ENCODE assay signal across 8 mouse cellular contexts in genomic region chr3:105958974-105959580, GRCm38 (mm10). TPM values are rescaled to one million over a fixed set of nuclear protein-coding genes. Genes with fewer than 3 reads are reported as not detected.
DNase-seq lines count a peak whose midpoint lies in the region; ATAC-seq and TF ChIP-seq lines count a peak whose summit lies in the region.

Gene Wdr77, plus strand, starts transcription at chr3:105959369.

- H3K9me3 ChIP-seq in CH12.LX (replicated peaks; ENCODE audit: low read length): no peaks in the 10 kb centered on the region
- H3K9me3 ChIP-seq in forebrain, embryonic 11.5 days (ENCODE audit: control insufficient read depth, low read length): no peaks in the 10 kb centered on the region
- H3K9me3 ChIP-seq in heart, embryonic 16.5 days (replicated peaks; ENCODE audit: control insufficient read depth, low read length): no peaks in the 10 kb centered on the region
- no peaks in the 10 kb centered on the region for H3K9me3 ChIP-seq in liver, embryonic 15.5 days (replicated peaks)
- no peaks in the 10 kb centered on the region for H3K9me3 ChIP-seq in neural tube, embryonic 12.5 days

- peaks cover 2 to 50% of the 10 kb centered on the region in 2 experiments; a peak in 3 of 4 replicates for H3K4me1 ChIP-seq in CH12.LX (ENCODE audit: control insufficient read depth in 1 of 2, insufficient read depth in 2 of 2)
- peaks cover 7% of the 10 kb centered on the region for H3K4me1 ChIP-seq in forebrain, embryonic 11.5 days (replicated peaks; ENCODE audit: control insufficient read depth, insufficient read depth, low read length)
- peaks cover 26% of the 10 kb centered on the region for H3K4me1 ChIP-seq in heart, embryonic 16.5 days (ENCODE audit: control insufficient read depth, insufficient read depth, low read length)
- H3K4me1 ChIP-seq in liver, embryonic 15.5 days (replicated peaks): peaks cover 31% of the 10 kb centered on the region
- H3K4me1 ChIP-seq in neural tube, embryonic 12.5 days: peaks cover 23% of the 10 kb centered on the region

- in situ Hi-C loops in CH12.LX (cut with MboI; ENCODE audit: low pct_ligation_motif_present, low pct_unique_long_range_greater_than_20kb, low sequenced_read_pairs): loop anchor here (5.0 kb wide), 1 partner anchor 57 kb away; no protein-coding TSS in a partner anchor

- DNase-seq in CH12.LX (ENCODE audit: extremely low read depth): peak; percentile 99
- DNase-seq in c-Kit-positive CD71-positive TER-119-negative erythroid progenitor cells, embryonic 14.5 days (ENCODE audit: low read depth): peak; percentile 100
- peak; percentile 98 for DNase-seq in forebrain, embryonic 11.5 days (ENCODE audit: low spot score)
- DNase-seq in kidney, postnatal 36 days: peak; percentile 97 to 98
- peak; percentile 98 for DNase-seq in telencephalon, adult 2 months (ENCODE audit: low read depth, low spot score)

- peaks cover 59% of the 10 kb centered on the region for H3K79me2 ChIP-seq in CH12.LX (replicated peaks; ENCODE audit: control insufficient read depth, extremely low read depth, insufficient read depth, poor library complexity, severe bottlenecking)

- TF ChIP-seq CTCF in CH12.LX (conservative IDR thresholded peaks at IDR 0.05 in 1 of 2, IDR thresholded peaks at IDR 0.05 in 1 of 2; ENCODE audit: low read depth in 2 of 2, low read length in 2 of 2): no peak

- H3K4me3 ChIP-seq in CH12.LX (replicated peaks in 1 of 3; ENCODE audit: low read depth in 2 of 3, low read length in 2 of 3, poor library complexity in 1 of 3): peak within 1 kb of the TSS; percentile 84 to 98 (median 95)
- H3K4me3 ChIP-seq in forebrain, embryonic 11.5 days (ENCODE audit: low read depth, low read length): peak within 1 kb of the TSS; percentile 88
- peak within 1 kb of the TSS; percentile 95 for H3K4me3 ChIP-seq in heart, embryonic 16.5 days (ENCODE audit: low read length)
- H3K4me3 ChIP-seq in liver, embryonic 15.5 days (replicated peaks): peak within 1 kb of the TSS; percentile 76
- peak within 1 kb of the TSS; percentile 83 for H3K4me3 ChIP-seq in neural tube, embryonic 12.5 days

- no peak for TF ChIP-seq EP300 in CH12.LX (IDR thresholded peaks at IDR 0.05; ENCODE audit: low read length)

- no peaks in the 10 kb centered on the region for H3K27me3 ChIP-seq in CH12.LX (replicated peaks)
- no peaks in the 10 kb centered on the region for H3K27me3 ChIP-seq in forebrain, embryonic 11.5 days (ENCODE audit: control insufficient read depth, insufficient read depth, low read length)
- no peaks in the 10 kb centered on the region for H3K27me3 ChIP-seq in heart, embryonic 16.5 days (ENCODE audit: control insufficient read depth, insufficient read depth, low read length)
- H3K27me3 ChIP-seq in liver, embryonic 15.5 days: no peaks in the 10 kb centered on the region
- H3K27me3 ChIP-seq in neural tube, embryonic 12.5 days (replicated peaks): no peaks in the 10 kb centered on the region

- under 1% methylated on average over 52 of the region's 52 CpGs for WGBS in forebrain, embryonic 11.5 days
- WGBS in heart, embryonic 16.5 days: under 1% methylated on average over 52 of the region's 52 CpGs
- WGBS in liver, embryonic 15.5 days (ENCODE audit: insufficient replicate concordance): under 1% methylated on average over 52 of the region's 52 CpGs
- under 1% methylated on average over 52 of the region's 52 CpGs for WGBS in neural tube, embryonic 12.5 days

- peak within 1 kb of the TSS; percentile 96 for H3K4me2 ChIP-seq in CH12.LX (ENCODE audit: insufficient read depth, low read depth, poor library complexity, severe bottlenecking)
- peak within 1 kb of the TSS; percentile 73 for H3K4me2 ChIP-seq in forebrain, embryonic 11.5 days (ENCODE audit: low read depth, low read length, severe bottlenecking)
- peak within 1 kb of the TSS; percentile 96 for H3K4me2 ChIP-seq in heart, embryonic 16.5 days (ENCODE audit: low read depth, low read length)
- H3K4me2 ChIP-seq in liver, embryonic 15.5 days: peak within 1 kb of the TSS; percentile 91
- peak within 1 kb of the TSS; percentile 89 for H3K4me2 ChIP-seq in neural tube, embryonic 12.5 days (replicated peaks)

- no peak for TF ChIP-seq RAD21 in CH12.LX (IDR thresholded peaks at IDR 0.05; ENCODE audit: low read depth, low read length)

- H3K27ac ChIP-seq in CH12.LX (ENCODE audit: insufficient read depth, low read depth): peak within 1 kb of the TSS; percentile 57; the same call in 1 of the 2 replicates
- H3K27ac ChIP-seq in forebrain, embryonic 11.5 days (ENCODE audit: low read depth, low read length): peak within 1 kb of the TSS; percentile 62; the same call in 1 of the 2 replicates
- H3K27ac ChIP-seq in heart, embryonic 16.5 days (ENCODE audit: low read length): peak within 1 kb of the TSS; percentile 94
- peak within 1 kb of the TSS; percentile 91 for H3K27ac ChIP-seq in liver, embryonic 15.5 days (replicated peaks)
- peak within 1 kb of the TSS; percentile 72 for H3K27ac ChIP-seq in neural tube, embryonic 12.5 days

- peaks cover 28 to 70% of the 10 kb centered on the region in 2 experiments for H3K36me3 ChIP-seq in CH12.LX (replicated peaks in 1 of 2; ENCODE audit: control insufficient read depth in 1 of 2, insufficient read depth in 1 of 2, low read length in 1 of 2)
- H3K36me3 ChIP-seq in forebrain, embryonic 11.5 days (ENCODE audit: control insufficient read depth, insufficient read depth, low read length): no peaks in the 10 kb centered on the region; the same call in 1 of the 2 replicates
- H3K36me3 ChIP-seq in heart, embryonic 16.5 days (ENCODE audit: control insufficient read depth, insufficient read depth): peaks cover 27% of the 10 kb centered on the region
- peaks cover 56% of the 10 kb centered on the region for H3K36me3 ChIP-seq in liver, embryonic 15.5 days (replicated peaks)
- peaks cover 36% of the 10 kb centered on the region for H3K36me3 ChIP-seq in neural tube, embryonic 12.5 days

- peak; percentile 98 for ATAC-seq in forebrain, embryonic 11.5 days (replicated peaks; ENCODE audit: low FRiP score)
- ATAC-seq in heart, embryonic 16.5 days (replicated peaks; ENCODE audit: extremely low read depth, insufficient read depth, low FRiP score): peak; percentile 97
- ATAC-seq in liver, embryonic 15.5 days (ENCODE audit: insufficient read depth): peak; percentile 93
- peak; percentile 98 for ATAC-seq in neural tube, embryonic 12.5 days (ENCODE audit: low FRiP score, low read depth)

- peak; percentile 98 for TF ChIP-seq POLR2A in CH12.LX (IDR thresholded peaks at IDR 0.05; ENCODE audit: low read depth, low read length)

- peak within 1 kb of the TSS; percentile 92 for H3K9ac ChIP-seq in CH12.LX (ENCODE audit: insufficient read depth, low read depth)
- peak within 1 kb of the TSS; percentile 94 for H3K9ac ChIP-seq in forebrain, embryonic 11.5 days (ENCODE audit: low read length)
- peak within 1 kb of the TSS; percentile 97 for H3K9ac ChIP-seq in heart, embryonic 16.5 days (ENCODE audit: low read length)
- peak within 1 kb of the TSS; percentile 84 for H3K9ac ChIP-seq in liver, embryonic 15.5 days
- peak within 1 kb of the TSS; percentile 93 for H3K9ac ChIP-seq in neural tube, embryonic 12.5 days

- dilution Hi-C loops in CH12.LX (cut with MboI; ENCODE audit: extremely low pct_ligation_motif_present, extremely low pct_unique_long_range_greater_than_20kb, low sequenced_read_pairs): no loop called here

TF ChIP-seq in CH12.LX, 34 proteins besides CTCF, POLR2A, EP300 and RAD21 (continues in another document):
- no peak for TF ChIP-seq GABPA (IDR thresholded peaks at IDR 0.05; ENCODE audit: insufficient replicate concordance, low read depth, low read length)
- TF ChIP-seq MXI1 (IDR thresholded peaks at IDR 0.05; ENCODE audit: low read depth, low read length): peak; percentile 100
- peak; percentile 71 for TF ChIP-seq SIN3A (IDR thresholded peaks at IDR 0.05; ENCODE audit: low read length)
- no peak for TF ChIP-seq ETS1 (conservative IDR thresholded peaks at IDR 0.05; ENCODE audit: low read depth, low read length)
- TF ChIP-seq MAX (IDR thresholded peaks at IDR 0.05; ENCODE audit: low read length): peak; percentile 97
- peak; percentile 63; the same call in 1 of the 2 replicates for TF ChIP-seq KAT2A (IDR thresholded peaks at IDR 0.05; ENCODE audit: insufficient replicate concordance, low read length)
- TF ChIP-seq MEF2A (IDR thresholded peaks at IDR 0.05; ENCODE audit: borderline replicate concordance, low read depth, low read length): no peak
- TF ChIP-seq PAX5 (IDR thresholded peaks at IDR 0.05; ENCODE audit: low read length): no peak
- TF ChIP-seq ZNF384 (IDR thresholded peaks at IDR 0.05; ENCODE audit: low read depth, low read length): no peak
- no peak for TF ChIP-seq JUND (conservative IDR thresholded peaks at IDR 0.05; ENCODE audit: low read depth, low read length)
- TF ChIP-seq TBP (conservative IDR thresholded peaks at IDR 0.05; ENCODE audit: low read depth, low read length): no peak
- no peak for TF ChIP-seq ZC3H11A (IDR thresholded peaks at IDR 0.05; ENCODE audit: low read depth, low read length)
- no peak for TF ChIP-seq UBTF (IDR thresholded peaks at IDR 0.05; ENCODE audit: low read depth, low read length)
- TF ChIP-seq HCFC1 (IDR thresholded peaks at IDR 0.05; ENCODE audit: low read depth, low read length): peak; percentile 89
- TF ChIP-seq ELF1 (IDR thresholded peaks at IDR 0.05; ENCODE audit: low read depth, low read length): peak; percentile 92
- TF ChIP-seq USF1 (IDR thresholded peaks at IDR 0.05; ENCODE audit: low read depth, low read length): peak; percentile 48
- TF ChIP-seq NELFE (IDR thresholded peaks at IDR 0.05; ENCODE audit: low read depth, low read length): peak; percentile 94
- TF ChIP-seq POLR2AphosphoS2 (IDR thresholded peaks at IDR 0.05; ENCODE audit: low read depth, low read length): peak; percentile 76; the same call in 1 of the 2 replicates
- no peak for TF ChIP-seq BHLHE40 (IDR thresholded peaks at IDR 0.05; ENCODE audit: low read depth, low read length)
- TF ChIP-seq CHD2 (IDR thresholded peaks at IDR 0.05; ENCODE audit: low read length): peak; percentile 100
- TF ChIP-seq TCF12 (IDR thresholded peaks at IDR 0.05; ENCODE audit: low read depth, low read length): peak; percentile 74
- TF ChIP-seq MAFK (IDR thresholded peaks at IDR 0.05; ENCODE audit: insufficient replicate concordance, low read length): no peak
- no peak for TF ChIP-seq JUN (IDR thresholded peaks at IDR 0.05; ENCODE audit: insufficient read depth, low read depth, low read length)

RNA-seq across cellular contexts. Expression of gene Wdr77, which starts in this region (rescaled TPM):
- total RNA-seq in CH12.LX (2012; rRNA removed) (87.4 and 114 TPM in 2 replicates), CH12.LX (2014; rRNA removed) (86.7 and 91.2 TPM in 2 replicates)
- polyA plus RNA-seq in CH12.LX (2012; ENCODE audit: insufficient read length, low read depth): 203 and 235 TPM in 2 replicates
- 148 and 173 TPM in 2 replicates for polyA plus RNA-seq in forebrain, embryonic 11.5 days (2014; fragmentation: Nextera tagmentation; extraction: Ambion mirVana)
- polyA plus RNA-seq in heart, embryonic 16.5 days (2015; fragmentation: Nextera tagmentation; extraction: Ambion mirVana): 85.9 and 86.6 TPM in 2 replicates
- 39.8 and 41.1 TPM in 2 replicates for polyA plus RNA-seq in liver, embryonic 15.5 days (2015; fragmentation: Nextera tagmentation; extraction: Ambion mirVana)
- 99.3 and 102 TPM in 2 replicates for polyA plus RNA-seq in neural tube, embryonic 12.5 days (2016; fragmentation: Nextera tagmentation; extraction: Ambion mirVana)

Comparison
In these comparisons a context has a peak if more than half of its experiments do, and no peak if none do; other contexts are left out.
1. Peak in every context shown above with its lines: DNase-seq, ATAC-seq, H3K4me3 ChIP-seq and H3K27ac ChIP-seq.